Mouse (Mus musculus) cerebellum, adult 11-12 months (tissue): Measurements from ENCODE around the gene Cntnap2.
"Not testable (repeated sequence)": the region's sequence is repeated elsewhere in the genome, so short reads cannot be mapped to it uniquely, and the experiment has no call there.

Source experiments
- DNase-seq: peaks from one replicate; pipeline ENCODE4 v3.0.0; 2022

The Cntnap2 gene

DNA sequence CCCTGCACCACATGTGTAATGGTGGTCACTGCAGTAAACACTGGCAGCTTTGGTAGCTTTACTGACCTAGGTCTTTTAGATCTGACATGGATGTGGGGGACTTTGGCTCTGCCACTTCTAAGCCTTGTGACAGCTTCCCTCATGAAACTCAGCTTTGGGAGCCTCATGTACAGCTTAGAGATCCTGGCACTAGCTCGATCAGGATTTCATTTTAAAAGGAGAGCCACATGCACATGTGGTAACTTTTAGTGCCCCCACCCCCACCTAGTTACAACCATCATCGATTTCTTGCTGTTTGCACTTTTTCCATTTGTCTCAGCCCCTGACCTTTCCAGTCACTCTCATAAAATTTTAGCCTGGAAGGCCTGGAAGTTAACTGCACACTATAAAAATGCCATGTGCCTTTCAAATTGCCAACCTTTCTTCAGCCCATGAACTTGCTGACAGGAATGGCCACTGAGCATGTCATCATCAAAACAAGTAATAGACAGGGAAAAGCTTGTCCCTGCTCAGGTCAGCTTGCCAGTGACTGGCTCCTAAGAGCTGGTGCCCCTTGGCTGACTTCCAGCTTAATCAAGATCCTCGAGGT lies 2197.9 kb downstream of the Cntnap2 start:
- DNase-seq = no peak

- no peak for DNase-seq
Observed at GRCm38 (mm10) chr6:47259626-47260114, 2200.5 kb downstream of the Cntnap2 start.

- no peak for DNase-seq
Observed at GRCm38 (mm10) chr6:47267236-47267635, 2208.1 kb downstream of the Cntnap2 start.

DNA sequence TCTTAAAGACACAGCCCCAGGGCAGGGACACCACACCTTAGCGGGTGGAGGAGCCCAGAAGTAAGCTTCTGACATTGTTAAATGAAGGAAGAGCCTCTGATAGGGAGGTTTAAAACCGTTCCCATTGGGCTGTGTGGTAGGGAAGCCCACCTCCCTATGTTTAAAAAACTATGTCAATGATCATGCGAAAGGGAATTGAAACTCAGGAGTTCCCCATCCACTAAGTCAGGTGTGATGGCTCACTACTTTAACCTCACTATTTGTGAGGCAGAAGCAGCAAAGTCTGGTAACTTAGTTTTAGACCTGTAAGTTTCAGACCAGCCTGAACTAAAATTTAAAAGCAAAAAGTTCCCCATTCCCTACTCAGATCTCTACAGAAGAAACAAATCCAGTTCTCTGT lies 2210.3 kb downstream of the Cntnap2 start:
- DNase-seq = no peak

- DNase-seq = no peak
Observed at GRCm38 (mm10) chr6:47271576-47271975, 2212.4 kb downstream of the Cntnap2 start.

DNA sequence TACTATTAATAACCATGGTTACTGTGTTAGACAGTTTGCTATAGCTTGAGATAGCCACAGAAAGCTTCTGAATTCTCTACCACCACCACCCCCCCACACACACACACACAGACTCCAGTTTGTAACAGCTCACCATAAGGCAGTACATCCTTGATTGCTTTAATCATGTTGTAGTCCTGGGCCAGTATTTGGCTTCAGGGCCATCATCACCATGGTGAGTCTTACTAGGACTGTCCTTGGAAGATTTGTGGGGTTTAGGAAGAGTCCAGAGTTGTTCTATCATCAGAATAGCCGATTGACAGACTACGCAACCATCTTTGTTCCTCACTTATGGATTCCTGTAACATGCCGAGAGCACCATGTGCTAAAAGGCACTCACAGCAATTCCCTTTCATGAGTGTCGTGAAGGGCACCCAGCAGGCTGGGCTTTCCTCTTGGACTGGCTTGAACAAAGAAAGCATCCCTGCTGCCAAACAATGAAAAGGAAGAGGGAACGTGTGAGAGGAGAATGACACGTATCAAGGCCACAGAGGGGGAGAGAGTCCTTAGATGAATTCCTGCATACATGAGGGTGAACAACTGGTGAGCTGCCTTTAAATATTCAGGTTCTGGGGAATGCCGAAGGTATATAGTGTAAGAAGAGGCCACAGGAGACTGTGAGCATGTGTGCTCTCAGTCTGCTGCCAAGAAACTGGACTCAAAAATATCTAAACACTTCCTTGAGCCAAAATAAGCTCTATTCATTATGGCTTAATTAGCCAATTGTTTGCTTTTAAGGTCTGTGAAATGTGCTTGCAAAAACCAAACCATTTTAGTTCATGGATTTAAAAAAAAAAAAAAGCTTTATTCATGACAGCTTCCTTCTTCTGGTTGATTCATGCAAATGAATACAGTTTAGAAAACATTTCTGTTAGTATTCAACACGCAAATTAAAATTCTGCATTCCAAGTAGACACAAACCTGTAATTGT lies 2213.7 kb downstream of the Cntnap2 start:
- no peak for DNase-seq

GRCm38 (mm10) chr6:47275065-47275464 lies 2215.9 kb downstream of the Cntnap2 start:
- DNase-seq = no peak

DNA sequence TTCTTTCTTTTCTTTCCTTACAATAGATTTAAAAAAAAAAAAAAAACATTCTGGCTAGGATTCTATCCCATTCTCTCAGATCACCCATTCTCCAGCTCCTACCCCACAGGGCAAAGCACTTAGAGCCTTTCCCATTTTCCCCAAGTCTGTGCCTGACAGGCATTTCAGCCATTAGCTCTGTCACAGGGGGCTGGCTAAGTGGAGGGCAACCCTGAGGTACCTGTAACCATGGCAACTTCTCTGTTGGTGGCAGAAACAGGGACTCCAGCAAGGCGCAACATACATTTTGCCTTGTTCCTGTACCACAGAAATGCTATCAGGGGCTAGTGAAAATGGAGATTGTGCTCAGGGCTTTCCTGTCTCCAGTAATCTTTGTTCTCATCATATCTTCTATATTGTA lies 2220.0 kb downstream of the Cntnap2 start:
- DNase-seq = no peak

- no peak for DNase-seq
Observed at GRCm38 (mm10) chr6:47281584-47281983, 2222.4 kb downstream of the Cntnap2 start.

DNA sequence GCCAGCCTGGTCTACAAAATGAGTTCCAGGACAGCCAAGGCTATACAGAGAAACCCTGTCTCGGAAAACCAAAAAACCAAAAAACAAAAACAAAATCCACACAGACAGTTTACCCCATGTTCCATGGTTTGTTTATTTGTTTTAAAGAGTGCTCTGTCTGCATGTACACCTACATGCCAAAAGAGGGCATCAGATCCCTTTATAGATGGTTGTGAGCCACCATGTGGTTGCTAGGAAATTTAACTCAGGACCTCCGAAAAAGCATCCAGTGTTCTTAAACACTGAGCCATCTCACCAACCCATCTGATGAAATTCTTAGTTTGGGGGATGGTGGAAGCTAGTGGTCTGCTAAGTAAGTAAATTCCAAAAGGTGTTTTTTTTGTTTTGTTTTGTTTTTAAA lies 2225.6 kb downstream of the Cntnap2 start:
- DNase-seq = no peak

DNA sequence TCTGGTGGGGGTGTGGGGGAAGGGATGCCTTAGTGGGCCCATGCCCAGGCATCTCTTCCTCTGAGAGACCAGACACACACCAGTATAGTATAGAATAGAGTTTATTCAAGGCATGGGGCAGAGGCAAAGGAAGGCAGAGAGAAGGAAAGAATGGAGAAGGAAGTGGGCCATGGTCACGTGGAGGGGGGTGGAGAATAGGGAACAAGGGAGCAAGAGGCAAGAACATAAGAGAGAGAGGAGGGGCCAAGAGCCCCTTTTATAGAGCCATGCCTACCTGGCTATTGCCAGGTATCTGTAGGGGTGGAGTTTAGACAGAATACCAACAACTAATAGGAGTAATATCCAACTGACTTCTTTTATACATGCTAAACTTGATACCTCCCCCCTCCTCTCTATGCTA lies 2226.6 kb downstream of the Cntnap2 start:
- DNase-seq = no peak

- not testable (repeated sequence) for DNase-seq
Observed at GRCm38 (mm10) chr6:47286247-47286967, 2227.2 kb downstream of the Cntnap2 start.

GRCm38 (mm10) chr6:47287722-47288121 lies 2228.6 kb downstream of the Cntnap2 start:
- no peak for DNase-seq

DNA sequence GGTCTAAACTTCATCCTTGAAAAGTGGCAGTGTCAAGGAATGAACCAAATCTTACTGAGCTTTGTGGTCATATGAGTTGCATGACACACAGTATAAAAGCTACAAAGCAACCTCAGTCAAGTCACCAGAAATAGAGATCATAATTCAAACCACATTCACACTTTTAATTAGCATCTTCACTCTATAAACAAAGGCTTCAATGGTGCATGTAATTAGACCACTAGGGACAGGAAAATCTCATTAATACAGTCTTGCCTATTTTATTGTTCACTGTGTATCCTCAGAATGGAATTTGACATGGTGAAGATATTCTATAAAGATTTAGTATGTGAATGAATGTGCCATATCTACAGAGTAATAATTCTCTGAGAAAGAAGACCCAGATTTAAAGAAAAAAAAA lies 2232.8 kb downstream of the Cntnap2 start:
- DNase-seq = no peak

DNA sequence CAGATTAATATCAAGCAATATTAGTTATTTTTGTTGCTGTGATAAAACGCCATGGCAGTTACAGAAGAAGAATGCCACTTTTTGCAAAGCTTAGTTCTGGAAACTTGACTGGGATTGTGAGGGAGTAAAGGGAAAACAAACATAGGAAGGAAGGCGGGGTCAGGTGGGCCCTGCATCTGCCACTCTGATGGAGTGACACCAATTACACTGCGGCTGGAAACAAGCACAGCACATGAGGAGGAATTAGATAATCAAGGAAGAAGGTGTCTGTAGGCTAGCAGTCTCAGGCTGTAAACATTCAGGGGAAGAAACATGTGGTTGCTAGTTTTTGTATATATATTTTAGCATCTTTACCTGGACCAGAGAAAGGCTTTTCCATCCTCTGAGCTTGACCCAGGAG lies 2233.3 kb downstream of the Cntnap2 start:
- DNase-seq = no peak

GRCm38 (mm10) chr6:47294433-47294832 lies 2235.3 kb downstream of the Cntnap2 start:
- DNase-seq = no peak

DNA sequence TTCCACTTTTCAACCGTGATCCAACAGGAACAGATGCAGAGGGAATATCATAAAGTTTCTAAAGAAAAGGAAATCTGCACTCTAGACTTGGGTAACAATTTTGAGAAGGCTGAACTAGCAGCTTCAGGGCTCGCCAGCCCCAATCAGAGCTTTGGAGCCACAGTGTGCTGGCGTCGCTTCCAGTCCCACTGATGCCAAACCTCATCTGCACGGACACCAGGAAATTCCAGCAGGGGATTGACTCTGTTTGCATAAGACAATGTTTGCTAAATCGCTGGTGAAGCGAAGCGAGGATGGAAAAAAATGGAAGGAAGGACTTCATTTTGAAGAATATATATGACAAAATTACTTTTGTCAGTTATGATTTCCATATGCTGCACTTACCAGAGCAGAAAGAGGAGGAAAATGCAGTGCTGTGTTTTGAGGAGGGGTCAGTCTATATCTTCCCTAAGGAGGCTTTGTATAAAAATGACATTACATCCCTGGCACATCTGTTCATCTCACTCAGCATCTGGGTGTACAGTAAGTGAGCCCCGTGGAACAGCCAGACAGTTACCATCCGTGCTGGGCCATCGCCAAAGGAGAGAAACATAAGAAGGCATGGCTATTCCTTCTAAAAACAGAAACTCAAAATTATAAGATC lies 2245.8 kb downstream of the Cntnap2 start:
- no peak for DNase-seq

- no peak for DNase-seq
Observed at GRCm38 (mm10) chr6:47306065-47306798, 2247.1 kb downstream of the Cntnap2 start.

DNA sequence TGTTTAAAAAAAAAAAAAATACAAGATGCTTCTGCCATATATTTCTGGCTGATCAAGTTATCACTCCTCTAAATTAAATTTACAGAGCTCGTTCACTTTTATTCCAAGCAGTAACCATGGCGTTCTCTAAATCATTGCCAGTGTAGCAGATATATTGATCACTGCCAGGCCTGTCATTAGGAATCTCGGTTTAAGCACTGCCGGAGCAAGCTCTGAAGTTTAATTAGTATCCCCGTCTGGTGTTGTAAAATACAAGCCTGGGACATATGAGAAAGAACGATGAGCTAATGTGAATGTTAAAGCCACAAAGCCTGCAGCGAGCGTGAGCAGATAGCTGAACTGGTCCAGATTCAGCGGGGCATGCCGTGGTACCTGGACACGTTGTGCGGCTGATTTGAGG lies 2247.8 kb downstream of the Cntnap2 start:
- DNase-seq = no peak

GRCm38 (mm10) chr6:47314507-47315334 lies 2255.6 kb downstream of the Cntnap2 start:
- DNase-seq = no peak

- DNase-seq = no peak
Observed at GRCm38 (mm10) chr6:47315454-47315853, 2256.3 kb downstream of the Cntnap2 start.
